Mouse (Mus musculus): Measurements from ENCODE around the gene Ndufs3. TPM values are rescaled to one million over a fixed set of nuclear protein-coding genes. Genes with fewer than 3 reads are reported as not detected.

The Ndufs3 gene
- 313 and 358 TPM in 2 replicates for total RNA-seq (2021)
- long read RNA-seq, transcript Ndufs3-201 (7 exons, 1,046 nt) = major isoform, 319 of 349 reads
- long read RNA-seq, partial matches to known transcripts = 13 of 349 reads
- long read RNA-seq, other reads (novel, unspliced or antisense) = 15 of 349 reads

- DNase-seq = peak; percentile 88
Measured at GRCm38 (mm10) chr2:90904076-90904855, at the start of gene Ndufs3, which contains the start of gene Kbtbd4. Gene Ndufs3 (minus strand): TSS chr2:90904827. Gene Kbtbd4 (plus strand): TSS chr2:90904740.

- DNase-seq = no peak
Measured at GRCm38 (mm10) chr2:90953461-90953860, 48.8 kb upstream of the Ndufs3 start.

- peak; percentile 5 for DNase-seq
Measured at GRCm38 (mm10) chr2:90950582-90951194, 46.1 kb upstream of the Ndufs3 start.

- DNase-seq = no peak
Measured at GRCm38 (mm10) chr2:90950149-90950548, 45.5 kb upstream of the Ndufs3 start.

- no peak for DNase-seq
Measured at GRCm38 (mm10) chr2:90941744-90942143, 37.1 kb upstream of the Ndufs3 start.

GRCm38 (mm10) chr2:90940233-90941229 is 35.9 kb upstream of the Ndufs3 start, which contains the start of gene Celf1:
Gene Celf1 (plus strand): TSS chr2:90940382.
- DNase-seq = peak; percentile 87

GRCm38 (mm10) chr2:90939750-90940149 is 35.1 kb upstream of the Ndufs3 start:
- no peak for DNase-seq

- no peak for DNase-seq
Measured at GRCm38 (mm10) chr2:90938362-90938761, 33.7 kb upstream of the Ndufs3 start.

- no peak for DNase-seq
Measured at GRCm38 (mm10) chr2:90932273-90932672, 27.6 kb upstream of the Ndufs3 start.

- no peak for DNase-seq
Measured at GRCm38 (mm10) chr2:90931829-90932228, 27.2 kb upstream of the Ndufs3 start.

GRCm38 (mm10) chr2:90928566-90928965 is 23.9 kb upstream of the Ndufs3 start:
- DNase-seq = no peak

- no peak for DNase-seq
Measured at GRCm38 (mm10) chr2:90922636-90923035, 18.0 kb upstream of the Ndufs3 start.

- DNase-seq = no peak
Measured at GRCm38 (mm10) chr2:90921178-90921577, 16.6 kb upstream of the Ndufs3 start.

GRCm38 (mm10) chr2:90917999-90918698 is 13.5 kb upstream of the Ndufs3 start:
- DNase-seq = no peak

- peak; percentile 72 for DNase-seq
Measured at GRCm38 (mm10) chr2:90917233-90917998, 12.8 kb upstream of the Ndufs3 start.

- no peak for DNase-seq
Measured at GRCm38 (mm10) chr2:90916560-90917232, 12.1 kb upstream of the Ndufs3 start.

GRCm38 (mm10) chr2:90915516-90915915 is 10.9 kb upstream of the Ndufs3 start:
- no peak for DNase-seq

GRCm38 (mm10) chr2:90913671-90914070 is 9.0 kb upstream of the Ndufs3 start:
- DNase-seq = no peak

GRCm38 (mm10) chr2:90911668-90912067 is 7.0 kb upstream of the Ndufs3 start:
- no peak for DNase-seq

GRCm38 (mm10) chr2:90910861-90911260 is 6.2 kb upstream of the Ndufs3 start:
- no peak for DNase-seq

Data from adrenal gland, postnatal 25 days (tissue).